Mouse (Mus musculus) hindbrain, embryonic 11.5 days (tissue): ENCODE measurements around the gene Kif14. TPM values are rescaled to one million over a fixed set of nuclear protein-coding genes. Genes with fewer than 3 reads are reported as not detected.
"Not testable (repeated sequence)": the region's sequence is repeated elsewhere in the genome, so short reads cannot be mapped to it uniquely, and the experiment has no call there.

ENCODE experiments used
- ATAC-seq: fragments of 200-750 bp; cut with Nextera tagmentation; 2 replicates; pipeline ENCODE4 v1.8.0; 2017; ENCODE audit warnings: mild to moderate bottlenecking, moderate TSS enrichment, moderate library complexity; ENCODE audit not compliant: low FRiP score
- DNase-seq: peaks from one replicate; pipeline ENCODE4 v3.0.0-alpha.2; 2015; ENCODE audit warnings: low spot score
- H3K27ac ChIP-seq: fragments of 300-500 bp; sonication (generic); 2 replicates; pipeline ENCODE4 v1.5.1; 2014; ENCODE audit warnings: mild to moderate bottlenecking, low read depth, low read length
- H3K27me3 ChIP-seq: fragments of 300-500 bp; sonication (generic); 2 replicates; pipeline ENCODE4 v1.6.1; 2014; ENCODE audit warnings: mild to moderate bottlenecking, low read length, moderate library complexity, mixed read lengths; ENCODE audit not compliant: control insufficient read depth, insufficient read depth
- H3K36me3 ChIP-seq: fragments of 300-500 bp; sonication (generic); 2 replicates; pipeline ENCODE4 v1.6.1; 2014; ENCODE audit warnings: mild to moderate bottlenecking, low read length, moderate library complexity, mixed read lengths; ENCODE audit not compliant: control insufficient read depth, insufficient read depth
- H3K4me1 ChIP-seq: fragments of 300-500 bp; sonication (generic); replicated peaks from 2 replicates; pipeline ENCODE4 v1.6.1; 2014; ENCODE audit warnings: low read length, mixed read lengths; ENCODE audit not compliant: control insufficient read depth, insufficient read depth
- H3K4me2 ChIP-seq: fragments of 300-500 bp; sonication (generic); replicated peaks from 2 replicates; pipeline ENCODE4 v1.6.1; 2014; ENCODE audit warnings: mild to moderate bottlenecking, low read depth, low read length
- H3K4me3 ChIP-seq: fragments of 300-500 bp; sonication (generic); 2 replicates; pipeline ENCODE4 v1.5.1; 2014; ENCODE audit warnings: low read depth, low read length
- H3K9ac ChIP-seq: fragments of 300-500 bp; sonication (generic); 2 replicates; pipeline ENCODE4 v1.6.1; 2014; ENCODE audit warnings: low read depth, low read length
- H3K9me3 ChIP-seq: fragments of 300-500 bp; sonication (generic); 2 replicates; pipeline ENCODE4 v1.6.1; 2016; ENCODE audit warnings: low read length; ENCODE audit not compliant: control insufficient read depth
- WGBS: fragments of 180-500 bp; shearing (Covaris S2); extraction: QIAGEN DNeasy Blood & Tissue Kit; methylation state at CpG from one replicate; pipeline ENCODE4 v1.1.7; 2014; 5-methylcytosine and 5-hydroxymethylcytosine counted together
- polyA plus RNA-seq: library from polyadenylated mRNA; unstranded; fragments of >200 nt; fragmentation: Nextera tagmentation; extraction: Ambion mirVana; gene quantifications from 2 replicates; pipeline ENCODE4 v1.2.1, GENCODE M21; 2014

Kif14 gene
- polyA plus RNA-seq, 1 experiment from 2014 or later: 11.7 TPM

DNA sequence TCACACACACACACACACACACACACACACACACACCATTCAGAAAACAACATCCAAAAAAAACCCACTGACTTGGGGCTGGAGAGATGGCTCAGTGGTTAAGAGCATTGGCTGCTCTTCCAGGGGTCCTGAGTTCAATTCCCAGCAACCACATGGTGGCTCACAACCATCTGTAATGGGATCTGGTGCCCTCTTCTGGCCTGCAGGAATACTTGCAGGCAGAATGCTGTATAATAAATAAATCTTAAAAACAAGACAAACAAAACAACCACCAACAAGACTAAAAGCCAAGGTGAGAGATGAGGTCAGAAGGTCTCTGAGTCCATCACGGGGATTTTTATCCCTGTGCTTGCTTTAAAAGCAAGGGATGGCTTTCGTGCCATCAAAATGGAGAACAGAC, 90.5 kb downstream of the Kif14 start:
- H3K36me3 ChIP-seq, DNase-seq, H3K9ac ChIP-seq, H3K4me1 ChIP-seq, H3K27ac ChIP-seq, H3K27me3 ChIP-seq, H3K4me3 ChIP-seq, H3K9me3 ChIP-seq, H3K4me2 ChIP-seq, ATAC-seq: not testable (repeated sequence)
- WGBS: 96% methylated on average over 2 of the region's 2 CpGs

DNA sequence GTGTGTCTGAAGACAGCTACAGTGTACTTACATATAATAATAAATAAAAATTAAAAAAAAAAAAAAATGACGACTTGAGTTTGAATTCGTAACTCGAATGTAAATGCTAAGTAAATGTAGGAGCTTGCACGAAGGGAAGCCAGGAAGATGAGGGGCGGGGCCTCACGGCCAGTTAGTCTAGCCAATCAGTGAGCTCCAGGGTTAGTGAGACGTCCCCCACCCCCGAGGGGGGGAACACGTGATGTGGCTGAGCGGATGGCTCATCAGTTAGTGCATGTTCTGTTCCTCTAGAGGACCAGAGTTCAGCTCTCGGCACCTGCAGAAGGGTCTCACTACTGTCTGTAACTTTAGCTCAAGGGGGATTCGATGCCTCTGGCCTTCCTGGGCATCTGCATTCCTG, 91.3 kb downstream of the Kif14 start:
- H3K27ac ChIP-seq: no peak overlapping the region
- H3K9ac ChIP-seq: no peak overlapping the region
- H3K9me3 ChIP-seq: no peaks in the 10 kb centered on the region
- H3K27me3 ChIP-seq: no peaks in the 10 kb centered on the region
- no peak overlapping the region for H3K4me3 ChIP-seq
- H3K36me3 ChIP-seq: no peaks in the 10 kb centered on the region
- DNase-seq (no peak), ATAC-seq (no peak)
- WGBS: 92% methylated on average over 12 of the region's 12 CpGs
- H3K4me2 ChIP-seq: no peak overlapping the region
- H3K4me1 ChIP-seq: no peaks in the 10 kb centered on the region

DNA sequence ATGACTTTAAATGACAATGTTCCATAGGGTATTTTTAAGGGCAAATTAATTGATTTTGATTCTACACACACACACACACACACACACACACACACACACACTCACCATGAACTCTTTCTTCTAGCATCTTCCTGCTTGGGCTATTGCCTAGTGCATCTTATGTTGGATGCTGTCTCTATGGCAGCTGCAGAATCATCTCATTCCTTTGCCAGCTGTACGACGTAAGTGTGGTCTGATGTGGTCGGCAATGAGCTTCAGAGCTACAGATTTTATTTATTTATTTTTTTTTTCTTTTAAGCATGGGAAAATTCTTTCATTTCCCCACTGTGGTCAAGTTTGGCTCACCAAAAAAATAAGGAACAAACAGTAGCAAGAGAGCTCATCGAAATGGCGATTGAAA, 92.6 kb downstream of the Kif14 start:
- 85% methylated on average over 5 of the region's 5 CpGs for WGBS
- Histone ChIP-seq H3K27ac (no peak overlapping the region), H3K9ac (no peak overlapping the region), H3K4me2 (no peak overlapping the region), H3K9me3 (no peaks in the 10 kb centered on the region), H3K27me3 (no peaks in the 10 kb centered on the region), H3K4me1 (no peaks in the 10 kb centered on the region), H3K4me3 (no peak overlapping the region), H3K36me3 (no peaks in the 10 kb centered on the region)
- DNase-seq (no peak), ATAC-seq (no peak)

DNA sequence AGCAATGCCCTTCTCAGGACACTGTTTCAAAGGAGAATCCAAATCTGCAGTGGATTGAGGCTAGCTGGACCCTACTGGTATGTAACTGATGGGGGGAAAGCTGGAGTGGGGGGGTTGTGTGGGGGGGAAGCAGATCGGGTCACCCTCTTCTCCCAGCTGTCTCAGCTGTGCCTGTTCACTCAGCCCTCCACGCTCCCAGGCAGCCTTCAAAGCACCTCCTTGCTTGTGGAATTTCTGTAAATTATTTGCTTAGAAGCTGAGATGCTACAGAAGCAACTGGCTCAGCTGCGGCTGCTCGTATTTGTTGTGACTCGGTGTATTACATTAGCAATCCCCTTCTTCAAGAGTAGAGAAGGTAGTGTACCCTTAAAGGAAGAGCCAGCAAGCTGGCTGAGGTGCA, 93.1 kb downstream of the Kif14 start:
- Histone ChIP-seq H3K27me3 (no peaks in the 10 kb centered on the region), H3K9ac (no peak overlapping the region), H3K36me3 (no peaks in the 10 kb centered on the region), H3K4me3 (no peak overlapping the region), H3K9me3 (no peaks in the 10 kb centered on the region), H3K27ac (no peak overlapping the region), H3K4me1 (no peaks in the 10 kb centered on the region), H3K4me2 (no peak overlapping the region)
- ATAC-seq: no peak
- no peak for DNase-seq
- 58% methylated on average over 5 of the region's 5 CpGs for WGBS

DNA sequence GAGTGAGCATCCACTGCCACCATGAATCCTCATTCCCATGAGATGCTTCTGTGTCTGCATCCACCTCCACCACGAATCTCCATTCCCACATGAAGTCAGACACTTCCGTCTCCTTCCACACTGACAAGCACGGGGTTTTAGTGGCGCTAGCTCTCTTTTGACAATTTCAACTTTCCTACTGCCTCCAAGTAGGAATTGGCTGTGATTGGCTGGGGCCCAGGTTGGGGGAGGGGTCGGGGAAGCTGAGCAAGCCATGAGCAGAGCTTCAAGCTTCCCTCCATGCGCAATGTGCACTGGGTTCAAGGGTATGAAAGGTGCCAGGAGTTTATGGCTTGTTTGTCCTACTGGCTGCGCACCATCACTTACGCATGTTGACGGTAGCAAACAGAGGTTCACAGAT, 93.6 kb downstream of the Kif14 start:
- Histone ChIP-seq H3K4me2 (no peak overlapping the region), H3K9me3 (no peaks in the 10 kb centered on the region), H3K4me3 (no peak overlapping the region), H3K27me3 (no peaks in the 10 kb centered on the region), H3K36me3 (no peaks in the 10 kb centered on the region), H3K9ac (no peak overlapping the region), H3K4me1 (no peaks in the 10 kb centered on the region), H3K27ac (no peak overlapping the region)
- WGBS: 82% methylated on average over 9 of the region's 9 CpGs
- no peak for DNase-seq
- ATAC-seq: no peak

DNA sequence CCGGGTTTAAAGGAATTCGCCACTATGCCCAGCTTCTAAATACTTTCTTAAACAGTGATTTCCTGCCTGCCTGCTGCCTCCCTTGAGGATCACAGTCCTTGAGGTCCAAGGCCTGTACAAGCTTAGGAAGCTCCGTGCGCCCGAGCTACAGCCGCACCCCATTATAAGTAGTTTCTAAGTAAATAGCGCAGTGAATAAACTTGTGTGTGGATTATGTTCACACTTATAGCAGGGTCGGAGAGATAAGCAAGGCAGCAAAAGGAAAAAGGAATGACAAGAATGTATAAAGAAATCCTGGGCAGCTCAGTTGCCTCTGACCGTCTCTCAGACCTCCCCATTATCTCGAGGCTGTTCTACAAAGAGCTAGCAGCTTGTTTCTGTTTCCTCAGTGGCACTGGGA, 95.7 kb downstream of the Kif14 start:
- H3K9ac ChIP-seq: no peak overlapping the region
- H3K27ac ChIP-seq: no peak overlapping the region
- H3K4me3 ChIP-seq: no peak overlapping the region
- H3K27me3 ChIP-seq: no peaks in the 10 kb centered on the region
- H3K4me2 ChIP-seq: no peak overlapping the region
- no peaks in the 10 kb centered on the region for H3K9me3 ChIP-seq
- no peaks in the 10 kb centered on the region for H3K36me3 ChIP-seq
- H3K4me1 ChIP-seq: no peaks in the 10 kb centered on the region
- DNase-seq (no peak), ATAC-seq (no peak)
- 67% methylated on average over 10 of the region's 10 CpGs for WGBS

DNA sequence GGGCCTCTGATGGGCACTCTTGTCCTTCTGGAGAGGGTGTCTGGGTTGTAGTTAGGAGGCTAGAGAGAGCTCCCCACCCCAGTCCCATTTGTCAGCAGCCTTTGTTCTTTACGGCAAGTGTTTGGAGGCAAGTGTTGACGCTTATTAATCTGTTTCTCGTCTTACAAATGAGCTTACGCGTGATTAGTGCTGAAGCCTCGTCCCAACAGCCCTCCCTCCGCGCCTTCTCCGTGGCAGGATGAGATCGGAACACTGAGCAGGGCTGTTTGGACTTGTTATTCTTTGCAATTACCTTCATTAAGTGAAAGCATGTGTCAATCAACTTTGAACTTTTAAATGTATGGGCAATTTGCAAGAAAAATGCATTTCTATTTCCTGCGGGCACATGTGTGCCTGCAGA, 97.0 kb downstream of the Kif14 start:
- no peaks in the 10 kb centered on the region for H3K4me1 ChIP-seq
- ATAC-seq (no peak), DNase-seq (no peak)
- no peaks in the 10 kb centered on the region for H3K9me3 ChIP-seq
- 51% methylated on average over 11 of the region's 11 CpGs for WGBS
- H3K9ac ChIP-seq: no peak overlapping the region
- no peaks in the 10 kb centered on the region for H3K36me3 ChIP-seq
- H3K4me2 ChIP-seq: no peak overlapping the region
- H3K4me3 ChIP-seq: no peak overlapping the region
- no peak overlapping the region for H3K27ac ChIP-seq
- H3K27me3 ChIP-seq: no peaks in the 10 kb centered on the region

DNA sequence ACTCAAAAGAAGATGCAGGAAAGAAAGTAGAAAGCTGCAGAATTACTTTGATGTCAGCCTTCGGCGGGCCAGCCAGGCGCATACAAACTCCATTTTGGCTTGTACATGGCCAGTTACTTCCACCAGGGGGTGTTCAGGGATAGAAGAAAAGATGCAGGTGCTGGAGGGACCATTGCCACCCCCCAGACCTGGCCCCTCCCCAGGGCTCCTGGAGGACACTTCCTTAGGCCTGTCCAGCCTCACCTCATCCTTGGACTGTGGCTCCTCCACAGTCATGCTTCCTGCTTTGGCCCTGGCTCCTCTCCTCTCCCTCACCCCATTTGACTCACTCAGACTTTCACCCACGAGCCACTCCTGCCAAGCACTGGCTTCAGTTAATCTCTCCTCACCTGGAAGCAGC, 98.8 kb downstream of the Kif14 start:
- DNase-seq: no peak
- Histone ChIP-seq H3K9ac (no peak overlapping the region), H3K4me2 (no peak overlapping the region), H3K36me3 (no peaks in the 10 kb centered on the region), H3K27me3 (no peaks in the 10 kb centered on the region), H3K4me3 (no peak overlapping the region), H3K27ac (no peak overlapping the region), H3K4me1 (no peaks in the 10 kb centered on the region), H3K9me3 (no peaks in the 10 kb centered on the region)
- 72% methylated on average over 4 of the region's 4 CpGs for whole genome bisulfite sequencing
- ATAC-seq: no peak

DNA sequence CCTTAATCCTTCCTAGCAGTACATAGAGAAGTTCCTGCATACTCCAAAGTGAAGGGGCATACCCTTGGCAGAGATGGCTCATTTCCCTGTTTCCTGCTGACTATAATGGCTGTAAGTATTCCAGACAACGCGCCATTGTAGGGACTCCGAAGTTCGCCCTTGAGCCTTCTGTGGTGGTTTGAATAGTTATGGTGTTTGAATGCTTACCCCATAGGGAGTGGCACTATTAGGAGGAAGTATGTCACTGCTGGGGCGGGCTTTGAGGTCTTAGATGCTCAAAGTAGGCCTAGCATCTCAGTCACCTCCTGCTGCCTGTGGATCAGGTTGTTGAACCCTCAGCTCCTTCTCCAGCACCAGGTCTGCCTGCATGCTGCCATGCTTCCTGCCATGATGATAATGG, 100.2 kb downstream of the Kif14 start:
- Histone ChIP-seq H3K36me3 (no peaks in the 10 kb centered on the region), H3K9ac (no peak overlapping the region), H3K4me2 (no peak overlapping the region), H3K9me3 (no peaks in the 10 kb centered on the region), H3K4me1 (no peaks in the 10 kb centered on the region), H3K27me3 (no peaks in the 10 kb centered on the region), H3K4me3 (no peak overlapping the region), H3K27ac (no peak overlapping the region)
- no peak for ATAC-seq
- no peak for DNase-seq
- 95% methylated on average over 5 of the region's 5 CpGs for WGBS
